Mouse (Mus musculus): Measurements from ENCODE around the gene Tmx2. TPM values are rescaled to one million over a fixed set of nuclear protein-coding genes. Genes with fewer than 3 reads are reported as not detected.
A peak's percentile ranks its signal among the peaks of the same experiment; 100 is the strongest.

Gene Tmx2
- polyA plus RNA-seq, 1 experiment from 2014 or later = 161 TPM

GRCm38 (mm10) chr2:84636231-84636741 is 42.7 kb downstream of the Tmx2 start:
- Histone ChIP-seq H3K4me2 (ENCODE audit: low read length) (peak overlapping the region; percentile 60), H3K9ac (ENCODE audit: low read length) (peak overlapping the region; percentile 63), H3K4me3 (ENCODE audit: control insufficient read depth in 1 of 2, insufficient read depth in 1 of 2, low read depth in 1 of 2, low read length in 2 of 2) (peak overlapping the region in 1 of 2 experiments; percentile 21; a peak in 2 of 4 replicates), H3K4me1 (ENCODE audit: control insufficient read depth in 2 of 2, insufficient read depth in 2 of 2, low read length in 2 of 2) (peaks cover 34 to 93% of the 10 kb centered on the region in 2 experiments), H3K9me3 (ENCODE audit: control insufficient read depth, low read length) (no peaks in the 10 kb centered on the region), H3K27me3 (ENCODE audit: control insufficient read depth, insufficient read depth, low read length) (no peaks in the 10 kb centered on the region), H3K27ac (replicated peaks in 1 of 2; ENCODE audit: control insufficient read depth in 1 of 2, insufficient read depth in 1 of 2, low read depth in 2 of 2, low read length in 2 of 2) (peak overlapping the region; percentile 89 to 95), H3K36me3 (ENCODE audit: control insufficient read depth, insufficient read depth, low read length) (peaks cover under 1% of the 10 kb centered on the region; the same call in 1 of the 2 replicates)
- WGBS = 13% methylated on average over 8 of the region's 8 CpGs
- no peak; the same call in 1 of the 2 replicates for ATAC-seq (ENCODE audit: insufficient number of reproducible peaks, insufficient read depth, low FRiP score, low read depth)

GRCm38 (mm10) chr2:84635611-84636010 is 43.3 kb downstream of the Tmx2 start:
- Histone ChIP-seq H3K4me2 (ENCODE audit: low read length) (peak overlapping the region; percentile 60), H3K4me3 (ENCODE audit: control insufficient read depth in 1 of 2, insufficient read depth in 1 of 2, low read depth in 1 of 2, low read length in 2 of 2) (peak overlapping the region in 1 of 2 experiments; percentile 21; a peak in 2 of 4 replicates), H3K4me1 (ENCODE audit: control insufficient read depth in 2 of 2, insufficient read depth in 2 of 2, low read length in 2 of 2) (peaks cover 34 to 88% of the 10 kb centered on the region in 2 experiments), H3K9ac (ENCODE audit: low read length) (peak overlapping the region; percentile 70), H3K36me3 (ENCODE audit: control insufficient read depth, insufficient read depth, low read length) (no peaks in the 10 kb centered on the region; the same call in 1 of the 2 replicates), H3K9me3 (ENCODE audit: control insufficient read depth, low read length) (no peaks in the 10 kb centered on the region), H3K27me3 (ENCODE audit: control insufficient read depth, insufficient read depth, low read length) (no peaks in the 10 kb centered on the region), H3K27ac (replicated peaks in 1 of 2; ENCODE audit: control insufficient read depth in 1 of 2, insufficient read depth in 1 of 2, low read depth in 2 of 2, low read length in 2 of 2) (peak overlapping the region; percentile 89 to 95)
- ATAC-seq (ENCODE audit: insufficient number of reproducible peaks, insufficient read depth, low FRiP score, low read depth) = peak; percentile 93
- WGBS = 0% methylated on average over 2 of the region's 2 CpGs

- WGBS = 10% methylated on average over 4 of the region's 4 CpGs
These were observed 43.9 kb downstream of the Tmx2 start for GRCm38 (mm10) chr2:84634934-84635482.

GRCm38 (mm10) chr2:84634006-84634405 is 44.9 kb downstream of the Tmx2 start:
- Histone ChIP-seq H3K9me3 (ENCODE audit: control insufficient read depth, low read length) (no peaks in the 10 kb centered on the region), H3K36me3 (ENCODE audit: control insufficient read depth, insufficient read depth, low read length) (peaks cover 5% of the 10 kb centered on the region), H3K27ac (replicated peaks in 1 of 2; ENCODE audit: control insufficient read depth in 1 of 2, insufficient read depth in 1 of 2, low read depth in 2 of 2, low read length in 2 of 2) (peak overlapping the region; percentile 89 to 95), H3K4me2 (ENCODE audit: low read length) (peak overlapping the region; percentile 60), H3K4me3 (ENCODE audit: control insufficient read depth in 1 of 2, insufficient read depth in 1 of 2, low read depth in 1 of 2, low read length in 2 of 2) (peak overlapping the region in 1 of 2 experiments; percentile 7; a peak in 1 of 4 replicates), H3K27me3 (ENCODE audit: control insufficient read depth, insufficient read depth, low read length) (no peaks in the 10 kb centered on the region), H3K4me1 (ENCODE audit: control insufficient read depth in 2 of 2, insufficient read depth in 2 of 2, low read length in 2 of 2) (peaks cover 34 to 76% of the 10 kb centered on the region in 2 experiments), H3K9ac (ENCODE audit: low read length) (peak overlapping the region; percentile 70)
- WGBS = 20% methylated on average over 4 of the region's 4 CpGs
- no peak for ATAC-seq (ENCODE audit: insufficient number of reproducible peaks, insufficient read depth, low FRiP score, low read depth)

More at GRCm38 (mm10) chr2:84634934-84635482, 43.9 kb downstream of the Tmx2 start:
- Histone ChIP-seq H3K9ac (ENCODE audit: low read length) (peak overlapping the region; percentile 70), H3K4me2 (ENCODE audit: low read length) (peak overlapping the region; percentile 60), H3K4me1 (ENCODE audit: control insufficient read depth in 2 of 2, insufficient read depth in 2 of 2, low read length in 2 of 2) (peaks cover 34 to 82% of the 10 kb centered on the region in 2 experiments), H3K27me3 (ENCODE audit: control insufficient read depth, insufficient read depth, low read length) (no peaks in the 10 kb centered on the region), H3K9me3 (ENCODE audit: control insufficient read depth, low read length) (no peaks in the 10 kb centered on the region), H3K36me3 (ENCODE audit: control insufficient read depth, insufficient read depth, low read length) (no peaks in the 10 kb centered on the region; the same call in 1 of the 2 replicates), H3K4me3 (ENCODE audit: control insufficient read depth in 1 of 2, insufficient read depth in 1 of 2, low read depth in 1 of 2, low read length in 2 of 2) (peak overlapping the region; percentile 6 to 13; a peak in 3 of 4 replicates), H3K27ac (replicated peaks in 1 of 2; ENCODE audit: control insufficient read depth in 1 of 2, insufficient read depth in 1 of 2, low read depth in 2 of 2, low read length in 2 of 2) (peak overlapping the region; percentile 89 to 95)
- no peak for ATAC-seq (ENCODE audit: insufficient number of reproducible peaks, insufficient read depth, low FRiP score, low read depth)

- H3K4me2 ChIP-seq (ENCODE audit: low read length) = peak overlapping the region; percentile 60
- 2% methylated on average over 3 of the region's 3 CpGs for WGBS
These were observed 45.9 kb downstream of the Tmx2 start for GRCm38 (mm10) chr2:84632999-84633398.

GRCm38 (mm10) chr2:84632001-84632400 is 46.9 kb downstream of the Tmx2 start:
- peaks cover 31 to 74% of the 10 kb centered on the region in 2 experiments for H3K4me1 ChIP-seq (ENCODE audit: control insufficient read depth in 2 of 2, insufficient read depth in 2 of 2, low read length in 2 of 2)
- H3K9ac ChIP-seq (ENCODE audit: low read length) = no peak overlapping the region
- WGBS = 90% methylated on average over 1 of the region's 1 CpGs
- no peak for ATAC-seq (ENCODE audit: insufficient number of reproducible peaks, insufficient read depth, low FRiP score, low read depth)
- H3K9me3 ChIP-seq (ENCODE audit: control insufficient read depth, low read length) = no peaks in the 10 kb centered on the region
- no peaks in the 10 kb centered on the region for H3K27me3 ChIP-seq (ENCODE audit: control insufficient read depth, insufficient read depth, low read length)
- H3K27ac ChIP-seq (replicated peaks in 1 of 2; ENCODE audit: control insufficient read depth in 1 of 2, insufficient read depth in 1 of 2, low read depth in 2 of 2, low read length in 2 of 2) = peak overlapping the region; percentile 91 to 95; a peak in 3 of 4 replicates
- peaks cover 7% of the 10 kb centered on the region for H3K36me3 ChIP-seq (ENCODE audit: control insufficient read depth, insufficient read depth, low read length)
- no peak overlapping the region for H3K4me3 ChIP-seq (ENCODE audit: control insufficient read depth in 1 of 2, insufficient read depth in 1 of 2, low read depth in 1 of 2, low read length in 2 of 2)
- peak overlapping the region; percentile 60; the same call in 1 of the 2 replicates for H3K4me2 ChIP-seq (ENCODE audit: low read length)

More at GRCm38 (mm10) chr2:84632999-84633398, 45.9 kb downstream of the Tmx2 start:
- peaks cover 32 to 74% of the 10 kb centered on the region in 2 experiments for H3K4me1 ChIP-seq (ENCODE audit: control insufficient read depth in 2 of 2, insufficient read depth in 2 of 2, low read length in 2 of 2)
- peak overlapping the region; percentile 91 to 95 for H3K27ac ChIP-seq (replicated peaks in 1 of 2; ENCODE audit: control insufficient read depth in 1 of 2, insufficient read depth in 1 of 2, low read depth in 2 of 2, low read length in 2 of 2)
- ATAC-seq (ENCODE audit: insufficient number of reproducible peaks, insufficient read depth, low FRiP score, low read depth) = no peak
- no peaks in the 10 kb centered on the region for H3K9me3 ChIP-seq (ENCODE audit: control insufficient read depth, low read length)
- H3K36me3 ChIP-seq (ENCODE audit: control insufficient read depth, insufficient read depth, low read length) = peaks cover 7% of the 10 kb centered on the region
- no peaks in the 10 kb centered on the region for H3K27me3 ChIP-seq (ENCODE audit: control insufficient read depth, insufficient read depth, low read length)
- H3K4me3 ChIP-seq (ENCODE audit: control insufficient read depth in 1 of 2, insufficient read depth in 1 of 2, low read depth in 1 of 2, low read length in 2 of 2) = no peak overlapping the region
- H3K9ac ChIP-seq (ENCODE audit: low read length) = peak overlapping the region; percentile 55

- no peak for ATAC-seq (ENCODE audit: insufficient number of reproducible peaks, insufficient read depth, low FRiP score, low read depth)
- H3K9me3 ChIP-seq (ENCODE audit: control insufficient read depth, low read length) = no peaks in the 10 kb centered on the region
- no peaks in the 10 kb centered on the region for H3K27me3 ChIP-seq (ENCODE audit: control insufficient read depth, insufficient read depth, low read length)
- WGBS = 19% methylated on average over 3 of the region's 3 CpGs
- H3K9ac ChIP-seq (ENCODE audit: low read length) = peak overlapping the region; percentile 18; the same call in 1 of the 2 replicates
- peak overlapping the region; percentile 51 to 61 for H3K27ac ChIP-seq (replicated peaks in 1 of 2; ENCODE audit: control insufficient read depth in 1 of 2, insufficient read depth in 1 of 2, low read depth in 2 of 2, low read length in 2 of 2)
- no peak overlapping the region for H3K4me3 ChIP-seq (ENCODE audit: control insufficient read depth in 1 of 2, insufficient read depth in 1 of 2, low read depth in 1 of 2, low read length in 2 of 2)
- peak overlapping the region; percentile 27 for H3K4me2 ChIP-seq (ENCODE audit: low read length)
- H3K36me3 ChIP-seq (ENCODE audit: control insufficient read depth, insufficient read depth, low read length) = peaks cover 40% of the 10 kb centered on the region
- peaks cover 14 to 59% of the 10 kb centered on the region in 2 experiments for H3K4me1 ChIP-seq (ENCODE audit: control insufficient read depth in 2 of 2, insufficient read depth in 2 of 2, low read length in 2 of 2)
These were observed 51.9 kb downstream of the Tmx2 start for GRCm38 (mm10) chr2:84627036-84627435.

All from heart, embryonic 14.5 days (tissue).